Mouse (Mus musculus): Measurements from ENCODE around the gene Tbc1d2b.

- TF ChIP-seq CTCF (conservative IDR thresholded peaks at IDR 0.05; ENCODE audit: insufficient read depth, insufficient read length, low read depth, low read length): no peak
- TF ChIP-seq POLR2A (IDR thresholded peaks at IDR 0.05; ENCODE audit: low read depth, low read length): no peak
Observed at GRCm38 (mm10) chr9:90260079-90260478, 10.5 kb downstream of the Tbc1d2b start.

Measured in kidney, adult 2 months (tissue).